Mouse (Mus musculus): ENCODE results near the gene Syngr3.
A peak's percentile ranks its signal among the peaks of the same experiment; 100 is the strongest.
"Not testable (repeated sequence)": the region's sequence is repeated elsewhere in the genome, so short reads cannot be mapped to it uniquely, and the experiment has no call there.

Syngr3 gene

GRCm38 (mm10) chr17:24720616-24721015, 30.9 kb upstream of the Syngr3 start:
- not testable (repeated sequence) for DNase-seq (ENCODE audit: low read depth in 2 of 2, low spot score in 2 of 2)

- DNase-seq (ENCODE audit: low read depth in 2 of 2, low spot score in 2 of 2) = peak; percentile 96 to 97
These were observed 29.9 kb upstream of the Syngr3 start for GRCm38 (mm10) chr17:24719494-24720222.

- not testable (repeated sequence) for DNase-seq (ENCODE audit: low read depth in 2 of 2, low spot score in 2 of 2)
These were observed 29.2 kb upstream of the Syngr3 start for GRCm38 (mm10) chr17:24718938-24719337.

- no peak for DNase-seq (ENCODE audit: low read depth in 2 of 2, low spot score in 2 of 2)
These were observed 28.2 kb upstream of the Syngr3 start, which contains the start of the genes Rnf151 and Rps2 for GRCm38 (mm10) chr17:24717943-24718342. Rnf151 (minus strand) TSS chr17:24718063. Rps2 (plus strand) TSS chr17:24718116.

GRCm38 (mm10) chr17:24716166-24716682, 26.5 kb upstream of the Syngr3 start:
- no peak for DNase-seq (ENCODE audit: low read depth in 2 of 2, low spot score in 2 of 2)

GRCm38 (mm10) chr17:24715556-24715955, 25.8 kb upstream of the Syngr3 start:
- DNase-seq (ENCODE audit: low read depth in 2 of 2, low spot score in 2 of 2) = no peak

- DNase-seq (ENCODE audit: low read depth in 2 of 2, low spot score in 2 of 2) = no peak
These were observed 18.9 kb upstream of the Syngr3 start for GRCm38 (mm10) chr17:24708646-24709045.

- no peak for DNase-seq (ENCODE audit: low read depth in 2 of 2, low spot score in 2 of 2)
These were observed 18.2 kb upstream of the Syngr3 start for GRCm38 (mm10) chr17:24707801-24708425.

- peak; percentile 85 to 90 for DNase-seq (ENCODE audit: low read depth in 2 of 2, low spot score in 2 of 2)
These were observed 17.4 kb upstream of the Syngr3 start, which contains the start of gene Tbl3 for GRCm38 (mm10) chr17:24706982-24707800. Tbl3 (minus strand) TSS chr17:24707660.

- no peak for DNase-seq (ENCODE audit: low read depth in 2 of 2, low spot score in 2 of 2)
These were observed 16.1 kb upstream of the Syngr3 start for GRCm38 (mm10) chr17:24705821-24706220.

- no peak for DNase-seq (ENCODE audit: low read depth in 2 of 2, low spot score in 2 of 2)
These were observed 11.5 kb upstream of the Syngr3 start for GRCm38 (mm10) chr17:24701251-24701650.

- no peak for DNase-seq (ENCODE audit: low read depth in 2 of 2, low spot score in 2 of 2)
These were observed 9.7 kb upstream of the Syngr3 start for GRCm38 (mm10) chr17:24699473-24699872.

- DNase-seq (ENCODE audit: low read depth in 2 of 2, low spot score in 2 of 2) = no peak
These were observed 9.0 kb upstream of the Syngr3 start for GRCm38 (mm10) chr17:24698715-24699114.

- DNase-seq (ENCODE audit: low read depth in 2 of 2, low spot score in 2 of 2) = no peak
These were observed 8.2 kb upstream of the Syngr3 start for GRCm38 (mm10) chr17:24697985-24698384.

- DNase-seq (ENCODE audit: low read depth in 2 of 2, low spot score in 2 of 2) = peak; percentile 51 to 57
These were observed 6.4 kb upstream of the Syngr3 start, which contains the start of the genes Gfer and Noxo1 for GRCm38 (mm10) chr17:24696011-24696697. Gfer (minus strand) TSS chr17:24696156. Noxo1 (plus strand) TSS chr17:24696234.

- no peak for DNase-seq (ENCODE audit: low read depth in 2 of 2, low spot score in 2 of 2)
These were observed 5.7 kb upstream of the Syngr3 start for GRCm38 (mm10) chr17:24695326-24696010.

GRCm38 (mm10) chr17:24692385-24692784, 2.6 kb upstream of the Syngr3 start:
- no peak for DNase-seq (ENCODE audit: low read depth in 2 of 2, low spot score in 2 of 2)

- DNase-seq (ENCODE audit: low read depth in 2 of 2, low spot score in 2 of 2) = no peak
These were observed 2.2 kb downstream of the Syngr3 start for GRCm38 (mm10) chr17:24687599-24687998.

- peak in 1 of 2 experiments; percentile 39 for DNase-seq (ENCODE audit: low read depth in 2 of 2, low spot score in 2 of 2)
These were observed 2.6 kb downstream of the Syngr3 start for GRCm38 (mm10) chr17:24687146-24687595.

GRCm38 (mm10) chr17:24686514-24686913, 3.2 kb downstream of the Syngr3 start:
- peak in 1 of 2 experiments; percentile 40 for DNase-seq (ENCODE audit: low read depth in 2 of 2, low spot score in 2 of 2)
